Mouse (Mus musculus) embryonic facial prominence, embryonic 13.5 days (tissue): ENCODE measurements around the gene Gm11559. TPM values are rescaled to one million over a fixed set of nuclear protein-coding genes. Genes with fewer than 3 reads are reported as not detected.

Experiments used
- ATAC-seq: fragments of 200-750 bp; cut with Nextera tagmentation; 2 replicates; pipeline ENCODE4 v1.8.0; 2017; ENCODE audit warnings: low read depth; ENCODE audit not compliant: insufficient number of reproducible peaks, insufficient read depth, low FRiP score, low TSS enrichment
- H3K27ac ChIP-seq: fragments of 300-500 bp; sonication (generic); 2 replicates; pipeline ENCODE4 v1.5.1; 2015; ENCODE audit warnings: moderate library complexity, mild to moderate bottlenecking, inconsistent platforms
- H3K27me3 ChIP-seq: fragments of 300-500 bp; sonication (generic); 2 replicates; pipeline ENCODE4 v1.6.1; 2015; ENCODE audit warnings: mild to moderate bottlenecking, inconsistent platforms
- H3K36me3 ChIP-seq: fragments of 300-500 bp; sonication (generic); 2 replicates; pipeline ENCODE4 v1.6.1; 2015; ENCODE audit warnings: mild to moderate bottlenecking, inconsistent platforms
- H3K4me1 ChIP-seq: fragments of 300-500 bp; sonication (generic); 2 replicates; pipeline ENCODE4 v1.6.1; 2015; ENCODE audit warnings: inconsistent platforms
- H3K4me2 ChIP-seq: fragments of 300-500 bp; sonication (generic); 2 replicates; pipeline ENCODE4 v1.6.1; 2015; ENCODE audit warnings: moderate library complexity, mild to moderate bottlenecking, inconsistent platforms
- H3K4me3 ChIP-seq: fragments of 300-500 bp; sonication (generic); 2 replicates; pipeline ENCODE4 v1.5.1; 2015; ENCODE audit warnings: mild to moderate bottlenecking, inconsistent platforms
- H3K9ac ChIP-seq: fragments of 300-500 bp; sonication (generic); 2 replicates; pipeline ENCODE4 v1.6.1; 2015; ENCODE audit warnings: mild to moderate bottlenecking, inconsistent platforms
- H3K9me3 ChIP-seq: fragments of 300-500 bp; sonication (generic); 2 replicates; pipeline ENCODE4 v1.6.1; 2016; ENCODE audit warnings: inconsistent platforms
- WGBS: fragments of 180-500 bp; shearing (Covaris S2); methylation state at CpG from one replicate; pipeline ENCODE4 v1.1.7; 2015; ENCODE audit warnings: mixed read lengths; 5-methylcytosine and 5-hydroxymethylcytosine counted together
- polyA plus RNA-seq: library from polyadenylated mRNA; unstranded; fragments of >200 nt; fragmentation: Nextera tagmentation; extraction: Ambion mirVana; gene quantifications from 2 replicates; pipeline ENCODE4 v1.2.1, GENCODE M21; 2015

The Gm11559 gene
- polyA plus RNA-seq, 1 experiment from 2014 or later, result not detected

- Histone ChIP-seq H3K36me3 (no peaks in the 10 kb centered on the region), H3K27ac (no peak within 1 kb of the TSS), H3K9ac (no peak within 1 kb of the TSS), H3K4me3 (no peak within 1 kb of the TSS), H3K4me1 (no peaks in the 10 kb centered on the region), H3K27me3 (0 out of 2 replicates have a peak, but pooled peaks cover 3% of the 10 kb centered on the region), H3K9me3 (no peaks in the 10 kb centered on the region), H3K4me2 (no peak within 1 kb of the TSS)
- no peak for ATAC-seq
- 86% methylated on average over 3 of the region's 3 CpGs for WGBS
Measured at GRCm38 (mm10) chr11:99914451-99914850, 50.2 kb downstream of the Gm11559 start, which contains the start of gene Gm11565. Gm11565 (plus strand) TSS chr11:99914751.

Other genes starting within 250 kb of the Gm11559 start
- not detected in 2 replicates for gene Krtap2-4, start 249.6 kb upstream of the Gm11559 start, polyA plus RNA-seq
- not detected in 2 replicates for gene Gm11562, start 244.0 kb upstream of the Gm11559 start, polyA plus RNA-seq
- gene Krtap4-1, start 236.2 kb upstream of the Gm11559 start, polyA plus RNA-seq, result not detected in 2 replicates
- gene Krtap4-2, start 229.4 kb upstream of the Gm11559 start, polyA plus RNA-seq, result not detected in 2 replicates
- gene Krtap4-7, start 220.4 kb upstream of the Gm11559 start, polyA plus RNA-seq, result not detected in 2 replicates
- gene Gm11555, start 214.2 kb upstream of the Gm11559 start, polyA plus RNA-seq, result not detected in 2 replicates
- gene Gm11563, start 205.5 kb upstream of the Gm11559 start, polyA plus RNA-seq, result not detected in 2 replicates
- gene Krtap4-6, start 198.5 kb upstream of the Gm11559 start, polyA plus RNA-seq, result not detected in 2 replicates
- not detected in 2 replicates for gene Gm14190, start 173.7 kb upstream of the Gm11559 start, polyA plus RNA-seq
- not detected in 2 replicates for gene Gm14180, start 130.2 kb upstream of the Gm11559 start, polyA plus RNA-seq
- not detected in 2 replicates for gene Gm11595, start 91.6 kb upstream of the Gm11559 start, polyA plus RNA-seq
- not detected in 2 replicates for gene Krtap4-8, start 83.8 kb upstream of the Gm11559 start, polyA plus RNA-seq
- not detected in 2 replicates for gene Krtap4-9, start 79.3 kb upstream of the Gm11559 start, polyA plus RNA-seq
- not detected in 2 replicates for gene Gm11596, start 71.0 kb upstream of the Gm11559 start, polyA plus RNA-seq
- gene Gm11569, start 65.5 kb upstream of the Gm11559 start, polyA plus RNA-seq, result not detected in 2 replicates
- not detected in 2 replicates for gene Gm11554, start 60.0 kb upstream of the Gm11559 start, polyA plus RNA-seq
- not detected in 2 replicates for gene Krtap4-13, start 54.6 kb upstream of the Gm11559 start, polyA plus RNA-seq
- gene Gm11564, start 48.8 kb upstream of the Gm11559 start, polyA plus RNA-seq, result not detected in 2 replicates
- not detected in 2 replicates for gene 2300003K06Rik, start 26.4 kb upstream of the Gm11559 start, polyA plus RNA-seq
- gene Krtap4-16, start 12.9 kb upstream of the Gm11559 start, polyA plus RNA-seq, result not detected in 2 replicates
- gene Gm11568, start 6.6 kb upstream of the Gm11559 start, polyA plus RNA-seq, result not detected in 2 replicates
- gene Krtap9-1, start 8.9 kb downstream of the Gm11559 start, polyA plus RNA-seq, result not detected in 2 replicates
- not detected in 2 replicates for gene Gm11567, start 14.7 kb downstream of the Gm11559 start, polyA plus RNA-seq
- not detected in 2 replicates for gene Krtap31-1, start 43.4 kb downstream of the Gm11559 start, polyA plus RNA-seq
- gene Gm11565, start 50.3 kb downstream of the Gm11559 start, polyA plus RNA-seq, result not detected in 2 replicates
- gene Krtap31-2, start 71.8 kb downstream of the Gm11559 start, polyA plus RNA-seq, result not detected in 2 replicates
- not detected in 2 replicates for gene Krtap9-5, start 84.0 kb downstream of the Gm11559 start, polyA plus RNA-seq
- gene Krtap29-1, start 114.6 kb downstream of the Gm11559 start, polyA plus RNA-seq, result not detected in 2 replicates
- not detected in 2 replicates for gene Krtap16-1, start 122.1 kb downstream of the Gm11559 start, polyA plus RNA-seq
- 0.48 TPM in 2 replicates for gene Krtap17-1, start 129.5 kb downstream of the Gm11559 start, polyA plus RNA-seq
- gene Krt33a, start 151.7 kb downstream of the Gm11559 start, polyA plus RNA-seq, result not detected in 2 replicates
- not detected in 2 replicates for gene Krt33b, start 165.4 kb downstream of the Gm11559 start, polyA plus RNA-seq
- gene Krt34, start 177.1 kb downstream of the Gm11559 start, polyA plus RNA-seq, result not detected in 2 replicates
- gene Krt31, start 186.1 kb downstream of the Gm11559 start, polyA plus RNA-seq, result not detected in 2 replicates
- gene Krt32, start 223.8 kb downstream of the Gm11559 start, polyA plus RNA-seq, result 0.36 and 0.70 TPM in 2 replicates
- gene Krt35, start 231.8 kb downstream of the Gm11559 start, polyA plus RNA-seq, result 1.5 and 2.4 TPM in 2 replicates
- gene Krt36, start 241.2 kb downstream of the Gm11559 start, polyA plus RNA-seq, result 0.15 TPM in 1 of 2 replicates, not detected in the other